8 mouse cellular contexts compared by ENCODE assay signal in genomic region chr11:5297148-5298006, GRCm38 (mm10). TPM values are rescaled to one million over a fixed set of nuclear protein-coding genes. Genes with fewer than 3 reads are reported as not detected.
DNase-seq lines count a peak whose midpoint lies in the region; ATAC-seq and TF ChIP-seq lines count a peak whose summit lies in the region.

No protein-coding gene starts in this region.

- H3K4me2 ChIP-seq in heart, embryonic 12.5 days: no peak overlapping the region

- no peaks in the 10 kb centered on the region for H3K36me3 ChIP-seq in heart, embryonic 12.5 days

- no peak for TF ChIP-seq CTCF in gastrocnemius, adult 2 months (IDR thresholded peaks at IDR 0.05)

- DNase-seq in gastrocnemius, adult 2 months: peak; percentile 53
- no peak for DNase-seq in gastrocnemius, postnatal 25 days
- DNase-seq in adrenal gland, postnatal 25 days: peak; percentile 69
- DNase-seq in kidney, postnatal 14 days: peak; percentile 91
- DNase-seq in lung, postnatal 4 days: peak; percentile 68 to 73
- peak; percentile 73 for DNase-seq in thymus, postnatal 14 days
- DNase-seq in urinary bladder, adult 18-20 months (ENCODE audit: low spot score in 2 of 2): no peak

- H3K27me3 ChIP-seq in heart, embryonic 12.5 days (replicated peaks): no peaks in the 10 kb centered on the region

- no peaks in the 10 kb centered on the region for H3K9me3 ChIP-seq in heart, embryonic 12.5 days (replicated peaks)

- whole genome bisulfite sequencing in heart, embryonic 12.5 days: 49% methylated on average over 13 of the region's 13 CpGs

- intact Hi-C loops in gastrocnemius, adult 2 months (cut with DNase I): no loop called here

- peaks cover 49% of the 10 kb centered on the region for H3K4me1 ChIP-seq in heart, embryonic 12.5 days (replicated peaks)

- no peak for ATAC-seq in heart, embryonic 12.5 days (ENCODE audit: insufficient number of reproducible peaks, low FRiP score)

- peak overlapping the region; percentile 42; the same call in 1 of the 2 replicates for H3K4me3 ChIP-seq in gastrocnemius, adult 2 months
- H3K4me3 ChIP-seq in heart, embryonic 12.5 days: no peak overlapping the region

- H3K27ac ChIP-seq in gastrocnemius, adult 2 months: peak overlapping the region; percentile 35; the same call in 1 of the 2 replicates
- peak overlapping the region; percentile 5; the same call in 1 of the 2 replicates for H3K27ac ChIP-seq in heart, embryonic 12.5 days (ENCODE audit: poor library complexity, severe bottlenecking)

- no peak overlapping the region for H3K9ac ChIP-seq in heart, embryonic 12.5 days

RNA-seq across cellular contexts. Expression of gene Kremen1, which starts 36.0 kb away (rescaled TPM):
- 10 to 100 TPM; 39.4 to 58.7 TPM for total RNA-seq in gastrocnemius, adult 2 months (2021)
- total RNA-seq in gastrocnemius, postnatal 25 days (2021): 10 to 100 TPM; 35.0 to 47.6 TPM
- 17.6 and 23.1 TPM in 2 replicates for total RNA-seq in adrenal gland, postnatal 25 days (2021)
- 40.1 and 42.0 TPM in 2 replicates for polyA plus RNA-seq in heart, embryonic 12.5 days (2016; fragmentation: Nextera tagmentation; extraction: Ambion mirVana)

Comparison
In these comparisons a context has a peak if more than half of its experiments do, and no peak if none do; other contexts are left out.
1. DNase-seq: peak in gastrocnemius, adult 2 months (single experiment), adrenal gland, postnatal 25 days (single experiment), kidney, postnatal 14 days (single experiment), lung, postnatal 4 days (2 of 2) and thymus, postnatal 14 days (single experiment); none in gastrocnemius, postnatal 25 days (single experiment) and urinary bladder, adult 18-20 months (0 of 2).